In the genomic region with DNA sequence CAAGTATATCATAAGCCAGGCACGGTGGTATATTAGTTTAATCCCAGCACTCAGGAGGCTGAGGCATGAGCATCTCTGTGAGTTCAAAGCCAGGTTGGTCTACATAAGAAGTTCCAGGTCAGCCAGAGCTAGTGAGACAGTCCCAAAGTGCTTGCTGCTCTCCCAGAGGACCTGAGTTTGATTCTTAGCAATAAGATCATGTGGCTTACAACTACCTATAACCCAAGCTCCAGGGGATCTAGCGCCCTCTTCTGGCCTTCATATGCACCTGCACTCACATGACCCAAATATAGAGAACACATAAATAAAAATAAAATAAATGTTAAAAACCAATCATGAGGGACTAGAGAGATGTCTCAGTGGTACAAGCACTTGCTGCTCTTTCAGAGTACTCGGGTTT, we compare ENCODE assay signal across 16 mouse cellular contexts. TPM values are rescaled to one million over a fixed set of nuclear protein-coding genes. Genes with fewer than 3 reads are reported as not detected.
A peak's percentile ranks its signal among the peaks of the same experiment; 100 is the strongest.
DNase-seq lines count a peak whose midpoint lies in the region; ATAC-seq and TF ChIP-seq lines count a peak whose summit lies in the region.
"Had no signal": no experiment of that assay in that cellular context is flagged by ENCODE, and none has a peak within 500 bp of the region (broad histone marks: within the 10 kb centered on the region; RNA-seq: fewer than 3 reads in every experiment).

No protein-coding gene starts in this region.

- POLR2A ChIA-PET in Patski (lab: Charles Lee): interaction anchor here (0.6 kb wide), 1 partner anchor 214 kb away, joined by 3 read pairs; no protein-coding TSS in a partner anchor

- no peaks in the 10 kb centered on the region for H3K36me3 ChIP-seq in kidney, postnatal 0 days (ENCODE audit: insufficient read depth, low read length)
- H3K36me3 ChIP-seq in testis, adult 2 months (ENCODE audit: control insufficient read depth, insufficient read depth, low read length): no peaks in the 10 kb centered on the region
- no peaks in the 10 kb centered on the region for H3K36me3 ChIP-seq in splenic B cell, adult 2 months (ENCODE audit: control insufficient read depth, insufficient read depth, low read length, poor library complexity, severe bottlenecking)
- H3K36me3 ChIP-seq: embryonic facial prominence, embryonic 10.5 days; forebrain, embryonic 15.5 days; heart, embryonic 10.5 days; hindbrain, embryonic 12.5 days; lung, embryonic 15.5 days; midbrain, embryonic 13.5 days had no signal

- peak; percentile 42 for TF ChIP-seq CTCF in kidney, postnatal 0 days (IDR thresholded peaks at IDR 0.05; ENCODE audit: low read depth)
- peak; percentile 21; the same call in 1 of the 2 replicates for TF ChIP-seq CTCF in testis, adult 2 months (IDR thresholded peaks at IDR 0.05; ENCODE audit: control insufficient read depth, insufficient read depth, insufficient replicate concordance, low read depth, low read length)
- peak; percentile 60 for TF ChIP-seq CTCF in Patski (IDR thresholded peaks at IDR 0.05)

- DNase-seq in kidney, postnatal 0 days (ENCODE audit: low spot score): no peak
- DNase-seq in kidney, postnatal 36 days: no peak
- no peak for DNase-seq in testis, postnatal 10 days (ENCODE audit: low spot score)
- DNase-seq in Patski (ENCODE audit: low read depth, low spot score): no peak
- peak; percentile 51 for DNase-seq in splenic B cell, adult 2 months (ENCODE audit: low read depth, low spot score)
- DNase-seq in layer of hippocampus, adult 18-20 months (ENCODE audit: low spot score in 2 of 2): no peak
- DNase-seq in urinary bladder, adult 2 months (ENCODE audit: low spot score): no peak
- DNase-seq: cerebellum, adult 8-10 months; kidney, postnatal 14 days had no signal

- no peaks in the 10 kb centered on the region for H3K27me3 ChIP-seq in kidney, postnatal 0 days (ENCODE audit: insufficient read depth, low read length)
- no peaks in the 10 kb centered on the region for H3K27me3 ChIP-seq in testis, adult 2 months (ENCODE audit: control insufficient read depth, insufficient read depth, low read length)
- no peaks in the 10 kb centered on the region for H3K27me3 ChIP-seq in Patski
- H3K27me3 ChIP-seq in splenic B cell, adult 2 months (ENCODE audit: control insufficient read depth, insufficient read depth, low read length, poor library complexity, severe bottlenecking): no peaks in the 10 kb centered on the region
- H3K27me3 ChIP-seq: forebrain, embryonic 15.5 days; hindbrain, embryonic 12.5 days; lung, embryonic 15.5 days; midbrain, embryonic 13.5 days had no signal

- H3K4me1 ChIP-seq in kidney, postnatal 0 days (replicated peaks; ENCODE audit: insufficient read depth, low read length): no peaks in the 10 kb centered on the region
- H3K4me1 ChIP-seq in testis, adult 2 months (ENCODE audit: control insufficient read depth, insufficient read depth, low read length): no peaks in the 10 kb centered on the region
- H3K4me1 ChIP-seq: embryonic facial prominence, embryonic 10.5 days; forebrain, embryonic 15.5 days; heart, embryonic 10.5 days; hindbrain, embryonic 12.5 days; lung, embryonic 15.5 days; midbrain, embryonic 13.5 days had no signal

- TF ChIP-seq POLR2A in testis, adult 2 months (IDR thresholded peaks at IDR 0.05; ENCODE audit: control insufficient read depth, low read depth, low read length): no peak

- H3K27ac ChIP-seq in kidney, postnatal 0 days: no peak overlapping the region
- H3K27ac ChIP-seq in testis, adult 2 months (ENCODE audit: control insufficient read depth, insufficient read depth, low read depth, low read length): no peak overlapping the region
- H3K27ac ChIP-seq: embryonic facial prominence, embryonic 10.5 days; forebrain, embryonic 15.5 days; heart, embryonic 10.5 days; hindbrain, embryonic 12.5 days; lung, embryonic 15.5 days; midbrain, embryonic 13.5 days had no signal

- no peak for ATAC-seq in kidney, postnatal 0 days (replicated peaks; ENCODE audit: low FRiP score, low read depth)
- ATAC-seq in Patski: no peak
- ATAC-seq: forebrain, embryonic 15.5 days; midbrain, embryonic 13.5 days had no signal

- in situ Hi-C loops in Patski (cut with MboI; ENCODE audit: low pct_unique_long_range_greater_than_20kb): loop anchor here (5.0 kb wide), 1 partner anchor 192 kb away; no protein-coding TSS in a partner anchor

- no peaks in the 10 kb centered on the region for H3K9me3 ChIP-seq in kidney, postnatal 0 days (replicated peaks; ENCODE audit: low read length)
- H3K9me3 ChIP-seq: embryonic facial prominence, embryonic 10.5 days; forebrain, embryonic 15.5 days; heart, embryonic 10.5 days; hindbrain, embryonic 12.5 days; lung, embryonic 15.5 days; midbrain, embryonic 13.5 days had no signal

- no peak overlapping the region for H3K4me3 ChIP-seq in kidney, postnatal 0 days (replicated peaks; ENCODE audit: low read depth, low read length)
- H3K4me3 ChIP-seq in testis, adult 2 months (ENCODE audit: control insufficient read depth, low read depth, low read length): no peak overlapping the region
- H3K4me3 ChIP-seq: embryonic facial prominence, embryonic 10.5 days; forebrain, embryonic 15.5 days; heart, embryonic 10.5 days; hindbrain, embryonic 12.5 days; lung, embryonic 15.5 days; midbrain, embryonic 13.5 days had no signal

- CTCF ChIA-PET in Patski (lab: Charles Lee): no interaction called here

- H3K9ac ChIP-seq in kidney, postnatal 0 days (ENCODE audit: low read depth, low read length): no peak overlapping the region
- H3K9ac ChIP-seq: forebrain, embryonic 15.5 days; hindbrain, embryonic 12.5 days; lung, embryonic 15.5 days; midbrain, embryonic 13.5 days had no signal

- WGBS in kidney, postnatal 0 days: 69% methylated on average over 3 of the region's 3 CpGs

- H3K4me2 ChIP-seq in kidney, postnatal 0 days (ENCODE audit: low read length): no peak overlapping the region
- H3K4me2 ChIP-seq: forebrain, embryonic 15.5 days; hindbrain, embryonic 12.5 days; lung, embryonic 15.5 days; midbrain, embryonic 13.5 days had no signal

RNA-seq across cellular contexts. Expression of a gene that starts 21.5 kb away (rescaled TPM):
- polyA plus RNA-seq in kidney, postnatal 0 days (2015; fragmentation: Nextera tagmentation; extraction: Ambion mirVana): 117 and 125 TPM in 2 replicates
- polyA plus RNA-seq in testis, adult 2 months (2012; rRNA removed): 45.6 and 50.7 TPM in 2 replicates
- polyA plus RNA-seq in Patski (2021): 166 TPM
- 100 to 1,000 TPM in 1 of 2 experiments, 10 to 100 TPM in 1; 95.5 to 100 TPM for total RNA-seq in layer of hippocampus, adult 18-20 months (2021)
- 412 and 443 TPM in 2 replicates for polyA plus RNA-seq in urinary bladder, adult 2 months (2012; rRNA removed)

RNA-seq across cellular contexts. Expression of a gene that starts 36.2 kb away (rescaled TPM):
- 128 and 132 TPM in 2 replicates for polyA plus RNA-seq in kidney, postnatal 0 days (2015; fragmentation: Nextera tagmentation; extraction: Ambion mirVana)
- 47.0 and 50.4 TPM in 2 replicates for polyA plus RNA-seq in testis, adult 2 months (2012; rRNA removed)
- 57.6 TPM for polyA plus RNA-seq in Patski (2021)
- 10 to 100 TPM; 37.2 to 39.8 TPM for total RNA-seq in layer of hippocampus, adult 18-20 months (2021)
- polyA plus RNA-seq in urinary bladder, adult 2 months (2012; rRNA removed): 53.6 and 58.4 TPM in 2 replicates

RNA-seq across cellular contexts. Expression of a gene that starts 36.4 kb away (rescaled TPM):
- 77.5 and 92.3 TPM in 2 replicates for polyA plus RNA-seq in kidney, postnatal 0 days (2015; fragmentation: Nextera tagmentation; extraction: Ambion mirVana)
- polyA plus RNA-seq in testis, adult 2 months (2012; rRNA removed): 2,840 and 3,410 TPM in 2 replicates
- polyA plus RNA-seq in Patski (2021): 17.0 TPM
- total RNA-seq in layer of hippocampus, adult 18-20 months (2021): 10 to 100 TPM; 11.2 to 13.2 TPM
- 26.3 and 29.8 TPM in 2 replicates for polyA plus RNA-seq in urinary bladder, adult 2 months (2012; rRNA removed)

Comparison
In these comparisons a context has a peak if more than half of its experiments do, and no peak if none do; other contexts are left out.
1. RNA of a gene that starts 36.4 kb away (polyA plus RNA-seq): 2,840 to 3,410 TPM in testis, adult 2 months; 77.5 to 92.3 TPM in kidney, postnatal 0 days, 26.3 to 29.8 TPM in urinary bladder, adult 2 months and 17.0 TPM in Patski (single experiment); every median in the first group is over 10 times any median in the second.
2. Peak in every context shown above with its lines, with median percentiles within 50 percentile points of each other: CTCF ChIP-seq.